Comparison of ENCODE assay signal across 10 mouse cellular contexts in the genomic region with DNA sequence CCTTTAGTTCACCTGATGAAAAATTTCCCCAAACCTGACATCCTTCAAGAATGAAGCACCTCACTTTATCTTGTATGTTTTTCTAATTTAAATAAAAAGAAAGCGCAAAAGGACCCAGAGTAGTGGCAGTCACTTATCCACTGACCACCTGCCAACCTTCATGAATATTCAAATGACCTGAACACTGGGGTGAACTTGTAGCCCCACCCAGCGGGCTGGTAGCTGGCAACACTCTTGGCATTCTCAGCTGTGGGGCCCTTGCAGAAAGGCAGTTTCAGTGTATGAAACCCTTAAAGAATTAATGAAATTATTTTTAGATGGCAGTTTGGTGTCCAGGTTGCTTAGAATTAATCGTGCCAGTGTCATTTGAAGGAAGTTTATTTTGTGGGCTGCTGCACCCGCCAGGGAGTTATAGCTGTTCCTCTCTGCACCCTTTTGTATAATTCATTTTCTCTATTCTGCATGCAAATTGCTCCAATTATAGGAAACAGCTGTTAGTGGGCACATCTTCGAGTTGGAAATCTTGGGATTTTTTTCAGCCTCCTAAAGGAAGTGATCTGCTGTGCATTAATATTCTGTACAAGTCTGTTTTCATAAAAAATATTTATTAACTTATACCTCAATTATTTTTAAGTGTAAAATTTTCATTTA.
DNase-seq lines count a peak whose midpoint lies in the region; ATAC-seq and TF ChIP-seq lines count a peak whose summit lies in the region.
"Had no signal": no experiment of that assay in that cellular context is flagged by ENCODE, and none has a peak within 500 bp of the region (broad histone marks: within the 10 kb centered on the region; RNA-seq: fewer than 3 reads in every experiment).

No protein-coding gene starts in this region.

- no peak overlapping the region for H3K27ac ChIP-seq in kidney, adult 2 months (ENCODE audit: insufficient read depth, low read depth, low read length)
- H3K27ac ChIP-seq in kidney, embryonic 16.5 days (ENCODE audit: low read length): no peak overlapping the region
- 0 out of 2 replicates have a peak overlapping the region, but pooled peaks have one; percentile 3 for H3K27ac ChIP-seq in hindbrain, embryonic 14.5 days
- peak overlapping the region; percentile 45; the same call in 1 of the 2 replicates for H3K27ac ChIP-seq in midbrain, embryonic 14.5 days (replicated peaks; ENCODE audit: low read depth, low read length)
- H3K27ac ChIP-seq in heart, adult 2 months: no peak overlapping the region
- H3K27ac ChIP-seq: embryonic facial prominence, embryonic 10.5 days; heart, embryonic 15.5 days had no signal

- H3K36me3 ChIP-seq in kidney, adult 2 months (ENCODE audit: control insufficient read depth, insufficient read depth, low read length): no peaks in the 10 kb centered on the region
- H3K36me3 ChIP-seq in kidney, embryonic 16.5 days (ENCODE audit: insufficient read depth, low read length): no peaks in the 10 kb centered on the region
- H3K36me3 ChIP-seq in hindbrain, embryonic 14.5 days (replicated peaks; ENCODE audit: control insufficient read depth, insufficient read depth): peaks cover 4% of the 10 kb centered on the region; the same call in 1 of the 2 replicates
- no peaks in the 10 kb centered on the region for H3K36me3 ChIP-seq in midbrain, embryonic 14.5 days (ENCODE audit: control insufficient read depth, insufficient read depth, low read length)
- no peaks in the 10 kb centered on the region for H3K36me3 ChIP-seq in heart, adult 2 months (ENCODE audit: control insufficient read depth, insufficient read depth, low read length)
- H3K36me3 ChIP-seq: embryonic facial prominence, embryonic 10.5 days; heart, embryonic 15.5 days had no signal

- no peaks in the 10 kb centered on the region for H3K9me3 ChIP-seq in kidney, embryonic 16.5 days (ENCODE audit: low read length)
- H3K9me3 ChIP-seq in hindbrain, embryonic 14.5 days (ENCODE audit: control insufficient read depth, low read length): no peaks in the 10 kb centered on the region
- H3K9me3 ChIP-seq in midbrain, embryonic 14.5 days (ENCODE audit: control insufficient read depth, low read length): no peaks in the 10 kb centered on the region
- H3K9me3 ChIP-seq: embryonic facial prominence, embryonic 10.5 days; heart, embryonic 15.5 days had no signal

- no peak for TF ChIP-seq EP300 in heart, adult 2 months (IDR thresholded peaks at IDR 0.05; ENCODE audit: insufficient read depth, low read depth, low read length)

- H3K4me2 ChIP-seq in kidney, embryonic 16.5 days (replicated peaks; ENCODE audit: low read depth, low read length): no peak overlapping the region
- H3K4me2 ChIP-seq in hindbrain, embryonic 14.5 days (replicated peaks): no peak overlapping the region
- H3K4me2 ChIP-seq in midbrain, embryonic 14.5 days (ENCODE audit: low read length): no peak overlapping the region
- H3K4me2 ChIP-seq: heart, embryonic 15.5 days had no signal

- 57% methylated on average over 5 of the region's 5 CpGs for WGBS in kidney, adult 2 months
- WGBS in kidney, embryonic 16.5 days: 82% methylated on average over 5 of the region's 5 CpGs
- WGBS in hindbrain, embryonic 14.5 days: 22% methylated on average over 5 of the region's 5 CpGs
- 29% methylated on average over 5 of the region's 5 CpGs for WGBS in midbrain, embryonic 14.5 days
- WGBS in heart, adult 2 months: 77% methylated on average over 5 of the region's 5 CpGs

- no peak for ATAC-seq in kidney, embryonic 16.5 days (ENCODE audit: low FRiP score, low TSS enrichment)
- ATAC-seq in hindbrain, embryonic 14.5 days (ENCODE audit: low FRiP score): 0 out of 2 replicates have a peak, but pooled peaks have one; percentile 48
- peak; percentile 48; the same call in 1 of the 2 replicates for ATAC-seq in midbrain, embryonic 14.5 days (ENCODE audit: low FRiP score, low TSS enrichment)

- intact Hi-C loops in heart, adult 2 months (cut with DNase I): no loop called here

- peak; percentile 61 for DNase-seq in kidney, adult 2 months
- DNase-seq in brain, adult 2 months (ENCODE audit: low read depth, low spot score): peak; percentile 65
- DNase-seq in hindbrain, embryonic 14.5 days (ENCODE audit: low spot score): no peak
- DNase-seq in midbrain, embryonic 14.5 days: peak; percentile 56
- no peak for DNase-seq in heart, adult 2 months
- DNase-seq in c-Kit-positive CD71-positive TER-119-positive erythroid progenitor cells, embryonic 14.5 days (ENCODE audit: low spot score): no peak
- no peak for DNase-seq in urinary bladder, postnatal 4 days (ENCODE audit: low spot score in 2 of 2)

- H3K4me3 ChIP-seq in kidney, adult 2 months (ENCODE audit: insufficient read depth, low read depth, low read length): no peak overlapping the region
- no peak overlapping the region for H3K4me3 ChIP-seq in kidney, embryonic 16.5 days (ENCODE audit: low read length)
- H3K4me3 ChIP-seq in hindbrain, embryonic 14.5 days (replicated peaks; ENCODE audit: low read length): no peak overlapping the region
- H3K4me3 ChIP-seq in midbrain, embryonic 14.5 days (replicated peaks; ENCODE audit: low read depth, low read length): no peak overlapping the region
- no peak overlapping the region for H3K4me3 ChIP-seq in heart, adult 2 months
- H3K4me3 ChIP-seq: embryonic facial prominence, embryonic 10.5 days; heart, embryonic 15.5 days had no signal

- TF ChIP-seq POLR2A in kidney, adult 2 months (IDR thresholded peaks at IDR 0.05; ENCODE audit: low read depth, low read length): no peak
- TF ChIP-seq POLR2A in heart, adult 2 months (IDR thresholded peaks at IDR 0.05; ENCODE audit: insufficient read depth, low read depth, low read length): no peak

- peaks cover 6% of the 10 kb centered on the region; the same call in 1 of the 2 replicates for H3K4me1 ChIP-seq in kidney, adult 2 months (ENCODE audit: control insufficient read depth, insufficient read depth, low read length)
- H3K4me1 ChIP-seq in kidney, embryonic 16.5 days (ENCODE audit: insufficient read depth, low read length): no peaks in the 10 kb centered on the region
- peaks cover 15% of the 10 kb centered on the region; the same call in 1 of the 2 replicates for H3K4me1 ChIP-seq in hindbrain, embryonic 14.5 days (replicated peaks; ENCODE audit: control insufficient read depth, insufficient read depth, low read length)
- peaks cover 14% of the 10 kb centered on the region for H3K4me1 ChIP-seq in midbrain, embryonic 14.5 days (ENCODE audit: control insufficient read depth, insufficient read depth, low read length)
- no peaks in the 10 kb centered on the region for H3K4me1 ChIP-seq in heart, adult 2 months (ENCODE audit: control insufficient read depth, insufficient read depth, low read length)
- H3K4me1 ChIP-seq: heart, embryonic 15.5 days had no signal

- H3K9ac ChIP-seq in kidney, embryonic 16.5 days (replicated peaks; ENCODE audit: low read length): no peak overlapping the region
- H3K9ac ChIP-seq in hindbrain, embryonic 14.5 days: no peak overlapping the region
- no peak overlapping the region for H3K9ac ChIP-seq in midbrain, embryonic 14.5 days (replicated peaks; ENCODE audit: low read length)
- H3K9ac ChIP-seq in heart, adult 2 months (ENCODE audit: low read depth, low read length): no peak overlapping the region
- H3K9ac ChIP-seq: heart, embryonic 15.5 days had no signal

- no peaks in the 10 kb centered on the region for H3K79me2 ChIP-seq in heart, adult 2 months (replicated peaks; ENCODE audit: control insufficient read depth, insufficient read depth, low read length)

- H3K27me3 ChIP-seq in kidney, adult 2 months (replicated peaks; ENCODE audit: control insufficient read depth, insufficient read depth, low read length): no peaks in the 10 kb centered on the region
- H3K27me3 ChIP-seq in kidney, embryonic 16.5 days (ENCODE audit: insufficient read depth, low read length): no peaks in the 10 kb centered on the region
- H3K27me3 ChIP-seq in hindbrain, embryonic 14.5 days (ENCODE audit: control insufficient read depth, insufficient read depth, low read length): no peaks in the 10 kb centered on the region
- H3K27me3 ChIP-seq in midbrain, embryonic 14.5 days (ENCODE audit: control insufficient read depth, insufficient read depth, low read length): no peaks in the 10 kb centered on the region
- no peaks in the 10 kb centered on the region for H3K27me3 ChIP-seq in heart, adult 2 months (ENCODE audit: control insufficient read depth, insufficient read depth, low read length)
- H3K27me3 ChIP-seq: heart, embryonic 15.5 days had no signal

- no peak for TF ChIP-seq CTCF in kidney, adult 2 months (conservative IDR thresholded peaks at IDR 0.05; ENCODE audit: insufficient read depth, insufficient read length, low read depth, low read length)
- no peak for TF ChIP-seq CTCF in heart, adult 2 months (IDR thresholded peaks at IDR 0.05)

Comparison
In these comparisons a context has a peak if more than half of its experiments do, and no peak if none do; other contexts are left out.
1. DNase-seq: peak in kidney, adult 2 months (single experiment), brain, adult 2 months (single experiment) and midbrain, embryonic 14.5 days (single experiment); none in hindbrain, embryonic 14.5 days (single experiment), heart, adult 2 months (0 of 2), c-Kit-positive CD71-positive TER-119-positive erythroid progenitor cells, embryonic 14.5 days (single experiment) and urinary bladder, postnatal 4 days (0 of 2).
2. H3K27ac ChIP-seq: peak in hindbrain, embryonic 14.5 days (single experiment) and midbrain, embryonic 14.5 days (single experiment); none in kidney, adult 2 months (single experiment), kidney, embryonic 16.5 days (single experiment) and heart, adult 2 months (single experiment).